Mouse (Mus musculus): ENCODE measurements around the gene Setd1a.

GRCm38 (mm10) chr7:127768346-127768996, 8.0 kb upstream of the Setd1a start:
- TF ChIP-seq CTCF (IDR thresholded peaks at IDR 0.05; ENCODE audit: borderline replicate concordance, insufficient read depth, low read length) (no peak), POLR2A (IDR thresholded peaks at IDR 0.05; ENCODE audit: low read depth, low read length) (no peak)
